Mouse (Mus musculus): ENCODE measurements around the gene Cxadr.

GRCm38 (mm10) chr16:78274825-78275455 is 26.3 kb upstream of the Cxadr start:
- TF ChIP-seq CTCF (IDR thresholded peaks at IDR 0.05; ENCODE audit: low read depth), result no peak
- no peak for TF ChIP-seq EP300 (IDR thresholded peaks at IDR 0.05; ENCODE audit: low read depth)

All from heart, postnatal 0 days (tissue).